Mouse (Mus musculus) cortical plate, adult 2 months (tissue): ENCODE data around the gene Jph4. TPM values are rescaled to one million over a fixed set of nuclear protein-coding genes. Genes with fewer than 3 reads are reported as not detected.

Experiments
- H3K27ac ChIP-seq: fragments of 200-500 bp; 2 replicates; pipeline ENCODE4 v1.5.1; 2012; ENCODE audit warnings: low read length, control low read depth, inconsistent platforms; ENCODE audit not compliant: insufficient read depth
- H3K4me1 ChIP-seq: fragments of 200-500 bp; 2 replicates; pipeline ENCODE4 v1.6.1; 2011; ENCODE audit warnings: low read length; ENCODE audit not compliant: control insufficient read depth, insufficient read depth
- H3K4me3 ChIP-seq: fragments of 200-500 bp; 2 replicates; pipeline ENCODE4 v1.5.1; 2011; ENCODE audit warnings: mild to moderate bottlenecking, low read length, control low read depth; ENCODE audit not compliant: insufficient read depth
- CTCF ChIP-seq: fragments of 200-500 bp; IDR thresholded peaks from 2 replicates; pipeline ENCODE4 v1.5.1; 2011; ENCODE audit warnings: mild to moderate bottlenecking, control low read depth, low read length; ENCODE audit not compliant: insufficient read depth; ENCODE audit errors: extremely low read depth
- POLR2A ChIP-seq: fragments of 200-500 bp; IDR thresholded peaks from 2 replicates; pipeline ENCODE4 v1.6.1; 2011; ENCODE audit warnings: mild to moderate bottlenecking, low read length, control low read depth; ENCODE audit not compliant: insufficient read depth; ENCODE audit errors: extremely low read depth
- polyA plus RNA-seq: library from polyadenylated mRNA; depleted of rRNA; stranded (reverse); fragments of >200 nt; gene quantifications from 2 replicates; pipeline ENCODE4 v1.2.3, GENCODE M21; 2012

The Jph4 gene
- polyA plus RNA-seq, 1 experiment: 244 TPM

- H3K27ac ChIP-seq: no peak overlapping the region
- peaks cover 7% of the 10 kb centered on the region; the same call in 1 of the 2 replicates for H3K4me1 ChIP-seq
- no peak for TF ChIP-seq POLR2A
- no peak for TF ChIP-seq CTCF
- no peak overlapping the region for H3K4me3 ChIP-seq
Measured at GRCm38 (mm10) chr14:55083481-55083880, 33.3 kb downstream of the Jph4 start.

- H3K4me1 ChIP-seq: peaks cover 10% of the 10 kb centered on the region; the same call in 1 of the 2 replicates
- H3K4me3 ChIP-seq: no peak overlapping the region
- no peak for TF ChIP-seq CTCF
- TF ChIP-seq POLR2A: no peak
- H3K27ac ChIP-seq: no peak overlapping the region
Measured at GRCm38 (mm10) chr14:55081105-55081504, 35.6 kb downstream of the Jph4 start.

GRCm38 (mm10) chr14:55079214-55079970 is 37.3 kb downstream of the Jph4 start:
- H3K4me3 ChIP-seq: no peak overlapping the region
- peak overlapping the region; percentile 56; the same call in 1 of the 2 replicates for H3K27ac ChIP-seq
- peaks cover 8% of the 10 kb centered on the region; the same call in 1 of the 2 replicates for H3K4me1 ChIP-seq
- peak; percentile 80 for TF ChIP-seq CTCF
- no peak for TF ChIP-seq POLR2A

- TF ChIP-seq CTCF (no peak), POLR2A (no peak)
- peaks cover 8% of the 10 kb centered on the region; the same call in 1 of the 2 replicates for H3K4me1 ChIP-seq
- no peak overlapping the region for H3K4me3 ChIP-seq
- peak overlapping the region; percentile 31; the same call in 1 of the 2 replicates for H3K27ac ChIP-seq
Measured at GRCm38 (mm10) chr14:55078366-55078989, 38.3 kb downstream of the Jph4 start.

- Histone ChIP-seq H3K4me3 (no peak overlapping the region), H3K27ac (peak overlapping the region; percentile 39; the same call in 1 of the 2 replicates), H3K4me1 (peaks cover 8% of the 10 kb centered on the region; the same call in 1 of the 2 replicates)
- no peak for TF ChIP-seq CTCF
- 0 out of 2 replicates have a peak, but pooled peaks have one; percentile 8 for TF ChIP-seq POLR2A
Measured at GRCm38 (mm10) chr14:55077481-55078365, 39.0 kb downstream of the Jph4 start.

GRCm38 (mm10) chr14:55076956-55077355 is 39.8 kb downstream of the Jph4 start:
- TF ChIP-seq POLR2A (no peak), CTCF (no peak)
- Histone ChIP-seq H3K4me3 (no peak overlapping the region), H3K4me1 (peaks cover 10% of the 10 kb centered on the region; the same call in 1 of the 2 replicates), H3K27ac (no peak overlapping the region)

- 0 out of 2 replicates have a peak overlapping the region, but pooled peaks have one; percentile 39 for H3K27ac ChIP-seq
- H3K4me1 ChIP-seq: peaks cover 12% of the 10 kb centered on the region; the same call in 1 of the 2 replicates
- TF ChIP-seq POLR2A (no peak), CTCF (no peak)
- no peak overlapping the region for H3K4me3 ChIP-seq
Measured at GRCm38 (mm10) chr14:55076224-55076623, 40.5 kb downstream of the Jph4 start.

GRCm38 (mm10) chr14:55074416-55074815 is 42.3 kb downstream of the Jph4 start:
- Histone ChIP-seq H3K4me1 (peaks cover 15% of the 10 kb centered on the region), H3K27ac (no peak overlapping the region), H3K4me3 (no peak overlapping the region)
- TF ChIP-seq CTCF: no peak
- no peak for TF ChIP-seq POLR2A

- 0 out of 2 replicates have a peak overlapping the region, but pooled peaks have one; percentile 5 for H3K27ac ChIP-seq
- TF ChIP-seq POLR2A (no peak), CTCF (no peak)
Measured at GRCm38 (mm10) chr14:55071756-55072155, 45.0 kb downstream of the Jph4 start.

More at GRCm38 (mm10) chr14:55071756-55072155, 45.0 kb downstream of the Jph4 start:
- Histone ChIP-seq H3K4me1 (peaks cover 12% of the 10 kb centered on the region), H3K4me3 (peak overlapping the region; percentile 12; the same call in 1 of the 2 replicates)
